Mouse (Mus musculus): ENCODE results near the gene Nptxr.

The Nptxr gene

GRCm38 (mm10) chr15:79804352-79805071 is at the start of gene Nptxr:
Gene Nptxr, minus strand, starts transcription at chr15:79804766.
- DNase-seq (ENCODE audit: low spot score): peak; percentile 26

GRCm38 (mm10) chr15:79850143-79850542 is 45.6 kb upstream of the Nptxr start:
- no peak for DNase-seq (ENCODE audit: low spot score)

DNA sequence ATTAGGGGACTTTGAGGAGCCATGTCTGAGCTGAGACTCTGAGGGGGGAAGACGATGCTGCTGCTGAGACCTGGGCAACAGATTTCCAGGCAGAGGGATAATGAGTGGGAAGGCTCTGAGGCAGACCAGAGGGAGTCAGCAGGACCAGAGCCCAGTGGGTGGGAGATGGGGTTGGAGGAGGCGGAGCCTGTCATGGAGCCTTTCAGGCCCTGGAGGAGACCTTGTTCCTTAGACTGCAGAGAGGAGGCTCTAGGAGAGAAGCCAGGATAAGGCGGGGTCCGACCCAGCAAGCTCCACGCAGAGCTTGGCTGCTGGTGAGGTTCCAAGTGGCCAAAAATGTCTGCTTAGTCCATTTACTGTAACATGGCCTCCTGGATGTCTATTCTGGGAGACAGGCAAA is 42.5 kb upstream of the Nptxr start:
- DNase-seq (ENCODE audit: low spot score): no peak

DNA sequence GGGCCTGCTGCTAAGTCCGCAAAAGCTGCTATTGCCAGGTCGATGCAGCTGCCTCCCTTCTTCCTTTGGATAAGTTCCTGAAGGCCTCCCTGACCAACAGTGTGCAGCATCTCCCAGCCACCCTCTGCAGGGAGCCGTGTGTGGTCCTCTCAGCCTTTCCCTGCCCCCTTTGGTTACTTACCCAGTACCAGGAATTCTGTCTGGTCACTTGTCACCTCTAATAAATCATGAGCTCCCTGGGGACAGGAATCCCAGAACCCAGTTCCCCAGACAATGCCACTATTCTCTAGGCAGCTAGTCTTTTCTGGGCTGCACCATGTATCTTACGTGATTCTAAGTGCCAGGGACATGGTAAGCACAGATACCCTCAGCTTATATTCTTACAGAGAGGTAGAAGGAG is 41.4 kb upstream of the Nptxr start:
- DNase-seq (ENCODE audit: low spot score): no peak

- DNase-seq (ENCODE audit: low spot score): no peak
These were observed 38.4 kb upstream of the Nptxr start for GRCm38 (mm10) chr15:79842985-79843384.

GRCm38 (mm10) chr15:79840281-79840680 is 35.7 kb upstream of the Nptxr start:
- no peak for DNase-seq (ENCODE audit: low spot score)

DNA sequence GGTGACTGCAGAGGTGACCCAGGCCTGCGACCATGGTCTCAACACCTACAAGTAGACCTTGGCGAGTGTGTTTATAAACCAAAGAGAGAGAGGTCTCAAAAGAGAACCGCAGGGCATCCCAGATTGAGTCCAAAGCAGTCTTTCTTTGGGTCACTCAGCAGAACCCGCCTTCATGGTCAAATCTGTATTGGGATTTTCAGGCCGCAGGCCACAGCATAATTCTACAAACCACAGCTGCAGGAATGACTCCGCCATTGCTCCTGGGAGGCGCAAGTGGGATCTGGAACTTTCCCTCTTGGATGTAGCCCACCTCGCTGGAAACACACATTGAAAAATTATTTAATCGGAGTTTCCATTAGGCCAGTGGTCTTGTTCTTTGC is 30.3 kb upstream of the Nptxr start:
- DNase-seq (ENCODE audit: low spot score): no peak

- DNase-seq (ENCODE audit: low spot score): peak; percentile 93
These were observed 29.7 kb upstream of the Nptxr start, which contains the start of the genes Npcd and Cbx6 for GRCm38 (mm10) chr15:79834130-79834880. Gene Npcd, minus strand, starts transcription at chr15:79834237. Gene Cbx6, minus strand, starts transcription at chr15:79834688.

GRCm38 (mm10) chr15:79833251-79834050 is 28.9 kb upstream of the Nptxr start:
- DNase-seq (ENCODE audit: low spot score): peak; percentile 9

GRCm38 (mm10) chr15:79832064-79832900 is 27.7 kb upstream of the Nptxr start:
- DNase-seq (ENCODE audit: low spot score): peak; percentile 45

- DNase-seq (ENCODE audit: low spot score): peak; percentile 47
These were observed 25.8 kb upstream of the Nptxr start for GRCm38 (mm10) chr15:79830388-79830787.

GRCm38 (mm10) chr15:79829431-79829830 is 24.9 kb upstream of the Nptxr start:
- DNase-seq (ENCODE audit: low spot score): no peak

GRCm38 (mm10) chr15:79828366-79829035 is 23.9 kb upstream of the Nptxr start:
- DNase-seq (ENCODE audit: low spot score): no peak

- no peak for DNase-seq (ENCODE audit: low spot score)
These were observed 23.2 kb upstream of the Nptxr start for GRCm38 (mm10) chr15:79827778-79828210.

GRCm38 (mm10) chr15:79827061-79827777 is 22.7 kb upstream of the Nptxr start:
- no peak for DNase-seq (ENCODE audit: low spot score)

DNA sequence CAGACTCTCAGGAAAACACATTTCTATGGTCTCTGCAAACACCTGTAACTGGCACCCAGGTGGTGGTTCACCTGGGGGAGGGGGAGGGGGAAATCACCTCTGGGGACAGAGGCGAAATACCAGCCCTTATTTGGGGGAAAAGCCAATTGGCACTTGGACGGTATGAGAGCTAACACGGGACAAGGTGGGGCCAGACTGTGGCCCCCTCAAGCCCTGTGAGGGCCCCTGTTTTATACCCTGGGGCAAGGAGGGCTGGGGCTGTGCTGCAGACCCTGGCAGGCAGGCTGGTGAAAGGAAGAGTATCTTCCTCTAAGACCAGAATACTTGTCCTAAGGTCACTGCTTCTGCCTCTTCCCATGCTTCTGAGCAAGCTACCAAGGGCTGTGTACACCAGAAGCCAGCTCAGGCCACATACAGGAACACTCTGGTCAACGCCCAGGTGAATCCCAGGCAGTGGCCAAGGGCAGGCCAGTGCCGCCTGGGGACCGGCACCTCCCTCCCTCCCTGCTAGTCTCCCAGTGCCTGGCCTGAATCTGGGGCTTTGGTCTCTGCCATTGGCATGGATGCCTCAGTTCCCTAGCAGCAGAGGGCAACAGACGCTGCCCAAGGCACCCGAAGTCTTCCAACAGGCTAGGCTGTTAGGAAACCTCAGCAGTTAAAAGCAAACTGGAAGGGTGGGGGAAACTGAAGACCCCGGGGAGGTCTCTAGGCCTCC is 21.8 kb upstream of the Nptxr start:
- DNase-seq (ENCODE audit: low spot score): no peak

DNA sequence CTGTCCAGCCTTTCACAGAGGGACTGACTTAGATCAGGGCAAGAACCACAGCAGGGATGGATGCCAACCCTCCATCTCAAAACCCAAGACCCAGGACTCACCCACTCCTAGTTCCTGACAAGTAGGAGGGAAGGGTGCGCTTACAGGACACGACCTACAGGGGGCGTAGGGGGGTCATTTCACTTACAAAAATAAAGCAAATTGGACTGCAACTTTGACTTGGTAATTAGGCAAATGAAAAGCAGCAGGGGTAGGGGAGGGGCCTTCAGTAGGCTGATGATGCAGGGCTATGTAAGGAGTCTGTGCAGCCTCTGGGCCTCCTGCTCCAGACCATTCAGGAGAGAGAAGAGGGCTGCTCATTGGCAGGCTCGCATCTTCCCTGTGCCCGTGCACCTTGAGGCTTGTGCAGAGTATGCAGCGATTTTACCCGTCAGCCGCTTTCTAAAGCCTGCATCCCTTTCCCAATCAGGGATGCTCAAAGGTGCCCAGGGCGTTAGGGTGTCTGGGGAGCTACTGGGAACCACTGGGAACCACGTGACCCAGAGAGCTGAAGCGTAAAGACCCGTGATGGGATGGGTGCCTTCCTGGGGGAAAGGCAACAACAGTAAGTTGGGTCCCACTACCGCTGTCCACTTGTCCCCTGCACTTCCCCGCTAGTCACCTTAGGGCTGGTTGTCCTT is 20.7 kb upstream of the Nptxr start:
- DNase-seq (ENCODE audit: low spot score): no peak

GRCm38 (mm10) chr15:79823588-79824280 is 19.2 kb upstream of the Nptxr start:
- DNase-seq (ENCODE audit: low spot score): no peak

All from yolk sac, embryonic 10.5 days (tissue).